Mouse (Mus musculus): ENCODE measurements at regions not wholly inside any gene's neighbourhood (a gene's known extent, or its start where the extent isn't known, plus 50 kb on each side); places are given as distances from the start of the nearest gene placed in this dataset.
A peak's percentile ranks its signal among the peaks of the same experiment; 100 is the strongest.

GRCm38 (mm10) chr2:9804306-9804705 lies 76.7 kb upstream of the 4930412O13Rik start:
- no peaks in the 10 kb centered on the region for H3K9me3 ChIP-seq (replicated peaks; ENCODE audit: insufficient read depth, low read length)
- no peaks in the 10 kb centered on the region for H3K27me3 ChIP-seq (ENCODE audit: control insufficient read depth in 1 of 2, insufficient read depth in 2 of 2, low read length in 2 of 2)
- no peak for TF ChIP-seq RCOR1 (IDR thresholded peaks at IDR 0.05; ENCODE audit: low read depth, low read length)
- DNase-seq (ENCODE audit: low read depth, low spot score) = peak; percentile 16
- no peaks in the 10 kb centered on the region for H3K4me1 ChIP-seq (ENCODE audit: control insufficient read depth in 1 of 2, insufficient read depth in 2 of 2, low read length in 2 of 2)
- no peaks in the 10 kb centered on the region for H3K79me2 ChIP-seq (ENCODE audit: control insufficient read depth, insufficient read depth, low read length, poor library complexity)
- H3K36me3 ChIP-seq (ENCODE audit: control insufficient read depth in 1 of 2, insufficient read depth in 2 of 2, low read length in 2 of 2) = no peaks in the 10 kb centered on the region
- H3K9ac ChIP-seq (ENCODE audit: control insufficient read depth, low read depth, low read length, poor library complexity, severe bottlenecking) = no peak overlapping the region
- H3K4me3 ChIP-seq (ENCODE audit: control insufficient read depth in 1 of 2, insufficient read depth in 1 of 2, low read depth in 2 of 2, low read length in 2 of 2) = peak overlapping the region; percentile 24 to 35; a peak in 2 of 4 replicates
- no peak overlapping the region for H3K27ac ChIP-seq (ENCODE audit: control insufficient read depth, low read depth, low read length)

- Histone ChIP-seq H3K9ac (ENCODE audit: control insufficient read depth, low read depth, low read length, poor library complexity, severe bottlenecking) (no peak overlapping the region), H3K4me1 (ENCODE audit: control insufficient read depth in 1 of 2, insufficient read depth in 2 of 2, low read length in 2 of 2) (no peaks in the 10 kb centered on the region), H3K36me3 (ENCODE audit: control insufficient read depth in 1 of 2, insufficient read depth in 2 of 2, low read length in 2 of 2) (no peaks in the 10 kb centered on the region), H3K9me3 (replicated peaks; ENCODE audit: insufficient read depth, low read length) (no peaks in the 10 kb centered on the region), H3K27me3 (ENCODE audit: control insufficient read depth in 1 of 2, insufficient read depth in 2 of 2, low read length in 2 of 2) (no peaks in the 10 kb centered on the region), H3K79me2 (ENCODE audit: control insufficient read depth, insufficient read depth, low read length, poor library complexity) (no peaks in the 10 kb centered on the region), H3K27ac (ENCODE audit: control insufficient read depth, low read depth, low read length) (no peak overlapping the region), H3K4me3 (ENCODE audit: control insufficient read depth in 1 of 2, insufficient read depth in 1 of 2, low read depth in 2 of 2, low read length in 2 of 2) (no peak overlapping the region)
- no peak for DNase-seq (ENCODE audit: low read depth, low spot score)
- TF ChIP-seq MYC (IDR thresholded peaks at IDR 0.05; ENCODE audit: low read depth, low read length) (no peak), ZC3H11A (IDR thresholded peaks at IDR 0.05; ENCODE audit: low read depth, low read length) (no peak), MEF2A (IDR thresholded peaks at IDR 0.05; ENCODE audit: extremely low read depth, insufficient replicate concordance, low read depth, low read length, poor library complexity, severe bottlenecking) (no peak), BHLHE40 (IDR thresholded peaks at IDR 0.05; ENCODE audit: borderline replicate concordance, low read depth, low read length) (no peak), NRF1 (IDR thresholded peaks at IDR 0.05; ENCODE audit: insufficient read depth, low read depth, low read length, poor library complexity, severe bottlenecking) (no peak), ZNF384 (IDR thresholded peaks at IDR 0.05; ENCODE audit: low read depth, low read length) (no peak)
These were observed 75.5 kb upstream of the 4930412O13Rik start for GRCm38 (mm10) chr2:9805590-9805989.
